Mouse (Mus musculus) frontal cortex, postnatal 10 days (tissue): Measurements from ENCODE around the gene Kctd13.
"Not testable (repeated sequence)": the region's sequence is repeated elsewhere in the genome, so short reads cannot be mapped to it uniquely, and the experiment has no call there.

Experiments used
- DNase-seq, 2 experiments: peaks; one replicate each; pipeline ENCODE4 v3.0.0; 2022; ENCODE audit warnings: low spot score in 2 of 2, mixed read lengths in 1 of 2

The Kctd13 gene

DNA sequence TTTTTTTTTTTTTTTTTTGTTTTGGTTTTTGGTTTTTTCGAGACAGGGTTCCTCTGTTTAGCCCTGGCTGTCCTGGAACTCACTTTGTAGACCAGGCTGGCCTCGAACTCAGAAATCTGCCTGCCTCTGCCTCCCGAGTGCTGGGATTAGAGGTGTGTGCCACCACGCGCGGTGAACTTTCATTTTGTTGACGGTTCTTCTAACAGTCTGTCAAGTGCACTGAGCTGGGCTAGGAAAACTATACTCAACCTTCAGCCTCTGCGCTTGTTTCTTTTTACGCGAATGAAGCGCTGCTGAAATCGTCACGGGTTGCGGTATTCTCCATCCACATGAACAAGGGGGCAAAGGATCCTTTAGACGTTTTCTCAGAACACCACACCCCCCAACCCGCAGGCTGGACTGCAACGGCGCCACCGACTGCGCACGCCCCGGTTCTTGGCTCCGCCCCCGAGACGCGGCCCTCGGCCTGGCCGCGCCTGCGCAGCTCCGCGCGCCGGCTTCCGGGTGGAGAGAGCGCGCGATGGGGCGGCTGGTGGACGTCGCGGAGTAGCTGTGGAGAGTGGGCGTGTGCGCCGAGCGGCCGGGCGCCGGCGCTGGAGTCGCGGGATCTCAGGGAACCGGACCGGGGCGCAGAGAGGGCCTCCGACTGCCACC lies at the start of gene Kctd13:
Gene Kctd13 (plus strand): TSS at position 496 of the 654 bp plus-strand sequence.
- DNase-seq: peak; percentile 79 to 88

DNA sequence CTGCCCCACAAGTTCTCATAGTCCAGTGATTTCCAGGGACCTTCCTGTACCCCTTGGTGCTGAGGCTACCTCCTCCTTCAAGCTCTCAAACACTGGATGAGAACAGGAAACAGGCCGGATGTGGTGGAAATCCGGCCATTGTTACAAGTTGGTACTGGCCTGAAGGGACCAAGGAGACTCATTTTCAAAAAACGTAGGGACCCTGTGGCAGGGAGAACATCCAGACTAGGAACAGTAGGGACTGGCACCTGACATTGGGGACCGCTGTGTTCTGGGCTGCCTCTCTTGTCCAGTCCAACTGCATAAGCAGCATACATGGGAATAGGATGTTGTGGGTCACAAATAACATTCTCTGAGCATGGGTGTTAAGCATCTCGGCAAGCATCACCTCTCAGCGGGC lies 47.6 kb upstream of the Kctd13 start:
- DNase-seq: no peak

DNA sequence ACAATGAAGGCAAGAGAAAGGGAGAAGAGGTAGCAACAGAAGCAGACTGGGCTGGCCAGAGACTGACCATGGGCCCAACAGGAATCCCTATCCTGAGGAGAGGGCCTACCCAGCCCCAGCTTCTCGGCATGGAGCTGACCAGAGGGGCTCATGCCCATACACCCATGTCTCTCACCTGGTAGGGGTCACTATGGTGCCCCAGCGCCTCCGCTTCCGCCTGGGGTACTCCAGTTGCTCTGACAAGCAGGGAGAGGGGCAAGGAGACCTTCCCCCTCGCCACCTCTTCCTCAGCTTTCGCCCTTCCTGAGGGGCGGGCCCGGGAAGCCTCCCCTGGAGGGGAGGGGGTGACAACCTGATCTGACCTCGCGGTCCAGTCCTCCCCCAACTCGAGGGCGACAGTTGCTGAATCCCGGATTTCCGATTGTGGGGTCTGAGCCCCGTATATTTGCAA lies 44.9 kb upstream of the Kctd13 start:
- DNase-seq: no peak

GRCm38 (mm10) chr7:126884286-126885164 lies 44.2 kb upstream of the Kctd13 start, which contains the start of gene Taok2:
Gene Taok2 (minus strand): TSS chr7:126884703.
- DNase-seq: peak; percentile 98 to 99

- no peak for DNase-seq
These were observed 41.4 kb upstream of the Kctd13 start for GRCm38 (mm10) chr7:126887281-126887680.

DNA sequence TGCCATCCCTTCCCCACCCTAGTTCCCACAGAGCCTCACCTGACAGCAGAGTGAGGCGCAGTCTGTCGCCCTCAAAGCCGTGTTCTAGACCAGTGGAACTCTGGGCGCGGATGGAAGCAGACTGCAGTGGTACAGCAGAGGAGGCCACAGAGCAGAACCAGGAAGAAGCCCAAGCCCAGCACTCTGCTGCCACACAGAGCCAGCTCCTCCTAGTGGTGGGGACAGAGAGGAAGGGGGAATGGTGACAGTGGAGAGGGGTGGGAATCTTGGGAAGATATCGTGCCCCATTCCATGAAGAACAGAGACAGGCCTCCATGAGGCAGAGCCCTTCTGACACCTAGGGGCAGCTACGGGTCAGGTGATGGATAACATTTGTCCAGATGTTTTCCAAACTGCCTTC lies 39.8 kb upstream of the Kctd13 start:
- no peak for DNase-seq

DNA sequence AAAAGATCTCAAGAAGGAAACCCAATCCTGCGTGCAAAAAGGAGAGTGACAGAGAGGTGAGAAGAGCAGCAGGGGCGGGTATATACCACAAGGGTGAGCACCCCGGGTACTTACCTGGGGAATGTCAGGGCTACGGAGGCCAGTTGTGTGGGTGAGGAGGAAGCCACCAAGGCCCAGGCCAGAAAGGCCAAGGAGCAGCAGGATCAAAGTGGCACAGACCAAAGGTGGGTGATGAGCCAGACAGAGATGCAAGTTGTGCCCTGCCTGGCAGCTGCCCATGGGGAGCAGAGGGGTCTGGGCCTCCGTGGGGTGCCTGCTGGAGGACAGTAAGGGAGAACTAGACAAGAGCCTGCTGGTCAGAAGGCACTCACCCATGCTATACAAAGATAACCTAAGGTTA lies 31.8 kb upstream of the Kctd13 start:
- DNase-seq: no peak

DNA sequence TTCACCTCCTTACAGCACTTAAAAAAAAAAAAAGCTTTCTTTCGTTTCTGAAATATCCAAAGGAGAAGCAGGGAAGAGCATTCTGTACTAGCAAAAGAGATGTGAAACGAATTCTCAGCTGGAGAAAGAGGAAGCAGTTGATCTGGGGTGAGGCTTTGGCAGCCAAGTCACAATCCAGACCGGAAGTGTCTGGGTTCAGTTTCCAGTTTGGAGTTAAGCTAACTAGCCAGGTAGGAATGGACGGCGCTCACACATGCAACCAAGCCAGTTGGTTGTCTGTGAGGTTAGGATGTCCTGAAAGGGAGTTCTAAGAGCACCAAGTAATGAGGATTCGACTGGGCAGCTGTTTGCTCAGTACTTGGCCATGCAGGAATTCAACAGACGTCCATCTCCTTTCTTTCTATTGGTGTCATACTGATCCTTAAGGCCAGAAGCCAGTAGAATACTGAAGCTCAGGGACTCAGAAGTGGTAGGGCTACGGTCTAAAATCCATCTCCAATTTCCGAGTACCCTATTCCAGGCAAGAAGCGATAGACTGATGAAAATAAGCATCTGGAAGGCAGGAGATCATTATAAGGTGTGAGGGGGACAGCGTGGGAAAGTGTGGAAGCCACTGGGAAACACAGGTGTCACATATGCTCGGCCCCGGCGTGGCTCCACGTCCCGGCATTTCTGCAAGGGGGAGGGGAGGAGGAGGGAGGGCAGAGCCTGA lies 31.1 kb upstream of the Kctd13 start:
- peak in 1 of 2 experiments; percentile 15 for DNase-seq

- DNase-seq: peak; percentile 87 to 96
These were observed 30.3 kb upstream of the Kctd13 start for GRCm38 (mm10) chr7:126898102-126898990.

GRCm38 (mm10) chr7:126899781-126900180 lies 28.9 kb upstream of the Kctd13 start:
- not testable (repeated sequence) for DNase-seq

GRCm38 (mm10) chr7:126905590-126905989 lies 23.1 kb upstream of the Kctd13 start:
- DNase-seq: no peak

- DNase-seq: no peak
These were observed 13.8 kb upstream of the Kctd13 start for GRCm38 (mm10) chr7:126914844-126915243.

- not testable (repeated sequence) for DNase-seq
These were observed 10.3 kb upstream of the Kctd13 start for GRCm38 (mm10) chr7:126918356-126918755.

DNA sequence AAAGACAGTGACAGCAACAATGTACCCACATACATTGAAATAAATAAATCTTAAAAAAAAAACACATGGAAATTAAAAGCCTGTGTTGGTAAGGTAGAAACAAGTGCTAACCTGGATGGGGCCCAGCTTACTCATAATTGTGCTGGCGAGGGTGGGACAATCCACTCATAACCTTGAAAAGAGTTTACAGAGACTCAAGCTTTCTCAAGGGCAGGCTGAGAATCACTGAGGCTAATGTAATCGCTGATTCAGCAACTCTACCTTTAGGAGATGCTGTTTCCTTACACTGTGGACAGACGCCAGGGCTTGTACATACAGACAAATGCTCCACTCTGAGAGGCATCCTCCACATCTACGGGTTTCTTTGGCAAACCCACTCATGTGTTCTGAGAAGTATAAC lies 8.7 kb upstream of the Kctd13 start:
- no peak for DNase-seq

DNA sequence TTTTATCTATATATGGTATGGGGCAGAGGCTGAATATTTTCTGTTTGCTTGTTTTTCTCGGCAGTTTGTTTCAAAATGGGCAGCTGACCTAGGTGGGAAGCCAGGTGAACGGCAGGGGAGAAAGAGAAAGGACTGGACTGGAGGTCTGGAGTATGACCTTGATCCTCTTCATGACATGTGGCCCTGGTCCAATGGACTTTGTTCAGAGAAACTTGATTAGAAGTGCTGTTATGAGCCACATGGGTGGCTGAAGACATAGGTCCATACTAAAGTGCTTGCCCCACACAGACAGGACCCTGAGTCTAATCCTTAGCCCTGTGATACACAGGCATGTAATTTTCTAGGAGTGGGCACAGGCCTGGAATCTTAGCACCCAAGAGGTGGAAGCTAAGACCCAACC lies 7.1 kb upstream of the Kctd13 start:
- DNase-seq: no peak

DNA sequence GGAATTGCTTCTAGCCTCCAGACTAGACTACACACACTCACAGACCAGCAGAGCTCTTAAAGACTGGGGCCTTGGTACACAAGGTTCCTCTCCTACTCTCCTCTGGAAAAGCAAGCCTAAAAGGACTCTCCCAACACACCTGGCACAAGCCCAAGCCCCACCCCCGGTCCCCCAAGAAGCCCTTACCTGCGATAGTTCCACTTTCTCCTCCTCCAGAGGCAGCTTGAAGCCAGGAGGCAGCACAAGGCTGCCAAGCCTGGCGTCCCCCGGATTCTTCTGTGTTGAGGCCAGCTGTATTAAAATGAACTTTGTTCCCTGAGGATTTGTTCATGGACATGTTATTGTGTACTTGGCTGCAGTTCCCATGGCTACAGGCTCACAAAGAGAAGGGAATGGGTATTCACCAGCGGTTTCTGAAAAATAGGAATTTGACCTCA lies 6.0 kb upstream of the Kctd13 start, which contains the start of gene Tmem219:
Gene Tmem219 (minus strand): TSS at position 294 of the 437 bp plus-strand sequence.
- peak in 1 of 2 experiments; percentile 22 for DNase-seq

- no peak for DNase-seq
These were observed 4.7 kb upstream of the Kctd13 start for GRCm38 (mm10) chr7:126923999-126924398.

DNA sequence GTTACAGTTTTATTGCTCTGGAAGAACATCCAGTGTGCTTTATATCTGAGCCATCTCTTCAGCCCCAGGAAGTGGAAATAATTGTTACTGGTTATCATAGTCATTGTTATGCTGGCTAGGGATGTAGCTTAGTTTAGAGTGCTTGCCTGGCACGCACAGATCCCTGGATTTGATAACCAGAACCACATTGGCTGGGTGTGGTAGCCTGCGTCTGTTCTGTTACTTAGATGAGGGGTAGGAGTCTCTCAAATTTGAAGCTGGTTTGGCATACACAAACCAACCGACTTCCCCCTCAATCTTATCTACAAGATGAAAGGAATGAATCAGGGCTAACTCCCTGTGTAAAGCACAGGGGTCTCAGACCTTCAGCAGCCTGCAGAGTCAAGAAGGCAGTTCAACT lies 2.4 kb upstream of the Kctd13 start:
- DNase-seq: no peak

DNA sequence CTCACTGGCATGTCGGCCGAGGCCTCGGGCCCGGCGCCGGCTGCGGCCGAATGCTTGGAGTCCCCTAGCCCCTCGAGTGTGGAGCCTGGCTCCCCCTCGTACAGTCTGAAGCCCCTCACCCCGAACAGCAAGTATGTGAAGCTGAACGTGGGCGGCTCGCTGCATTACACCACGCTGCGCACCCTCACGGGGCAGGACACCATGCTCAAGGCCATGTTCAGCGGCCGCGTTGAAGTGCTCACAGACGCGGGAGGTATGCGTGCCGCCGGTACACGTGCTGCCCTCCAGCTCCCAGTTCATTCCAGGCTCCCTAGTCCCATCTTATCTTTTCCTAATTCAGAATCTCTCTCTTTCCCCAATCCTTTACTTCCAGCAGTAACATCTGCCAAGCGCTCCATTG lies 367 bp downstream of the Kctd13 start:
- no peak for DNase-seq

DNA sequence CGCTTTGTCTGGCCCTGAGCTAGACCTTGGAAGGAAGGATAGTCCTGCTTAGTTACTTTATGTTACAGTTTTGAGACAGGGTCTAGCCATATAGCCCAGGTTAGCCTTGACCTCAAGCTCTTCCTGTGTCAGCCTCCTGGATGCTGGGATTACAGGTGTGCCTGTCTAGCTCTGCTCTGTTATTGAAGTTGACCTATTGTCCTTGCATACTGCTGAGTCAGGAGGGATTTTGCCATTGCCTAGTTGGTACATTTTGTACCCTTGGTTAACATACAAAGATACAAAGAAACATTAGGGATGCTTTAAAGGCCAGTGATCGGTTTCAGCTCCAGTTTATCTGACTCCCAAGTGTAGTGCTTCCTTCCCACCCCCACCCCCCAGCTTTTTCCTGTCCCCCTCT lies 4.0 kb downstream of the Kctd13 start:
- no peak for DNase-seq

GRCm38 (mm10) chr7:126941171-126941570 lies 12.5 kb downstream of the Kctd13 start:
- DNase-seq: no peak
